Mouse (Mus musculus) heart, embryonic 16.5 days (tissue): ENCODE measurements around the gene Atf7. TPM values are rescaled to one million over a fixed set of nuclear protein-coding genes. Genes with fewer than 3 reads are reported as not detected.

ENCODE experiments used
- microRNA counts: library from miRNA; unstranded; fragments of <30 nt; microRNA quantifications from one replicate; lab custom pipeline; 2016
- microRNA-seq: library from miRNA; unstranded; fragments of <30 nt; microRNA quantifications from one replicate; pipeline ENCODE4, GENCODE M21; 2017
- polyA plus RNA-seq: library from polyadenylated mRNA; unstranded; fragments of >200 nt; fragmentation: Nextera tagmentation; extraction: Ambion mirVana; gene quantifications from 2 replicates; pipeline ENCODE4 v1.2.1, GENCODE M21; 2015

The Atf7 gene
- polyA plus RNA-seq, 1 experiment from 2014 or later: 27.7 TPM

MicroRNAs encoded within 50 kb of the gene (microRNA counts, 519-probe panel; counts per million panel counts)
- 2,319 counts per million, percentile 47 among the panel's probes with 10 or more counts for microRNA mmu-miR-688 (lab: Ali Mortazavi, UCI)

Small RNA genes within 50 kb of the gene (microRNA-seq; reads per million reads assigned to microRNA genes)
- gene Mir688: not detected

Other genes with a start within 250 kb of the Atf7 start
- 5.0 and 5.5 TPM in 2 replicates for gene Sp1, start 219.3 kb downstream of the Atf7 start, polyA plus RNA-seq
- 6.6 and 7.6 TPM in 2 replicates for gene Amhr2, start 180.1 kb downstream of the Atf7 start, polyA plus RNA-seq
- gene Prr13, start 166.4 kb downstream of the Atf7 start, polyA plus RNA-seq: 86.7 and 92.2 TPM in 2 replicates
- gene Pcbp2, start 154.9 kb downstream of the Atf7 start, polyA plus RNA-seq: 136 and 140 TPM in 2 replicates
- 4.1 TPM in 1 of 2 replicates, not detected in the other for gene Gm10337, start 121.7 kb downstream of the Atf7 start, polyA plus RNA-seq
- gene Map3k12, start 108.4 kb downstream of the Atf7 start, polyA plus RNA-seq: 10.3 and 11.3 TPM in 2 replicates
- gene Tarbp2, start 107.3 kb downstream of the Atf7 start, polyA plus RNA-seq: 88.1 and 95.1 TPM in 2 replicates
- gene Npff, start 100.5 kb downstream of the Atf7 start, polyA plus RNA-seq: 2.1 and 2.6 TPM in 2 replicates
- gene Gm28047, start 397 bp downstream of the Atf7 start, polyA plus RNA-seq: not detected in 2 replicates
- 62.2 and 66.0 TPM in 2 replicates for gene Atp5g2, start 46.9 kb upstream of the Atf7 start, polyA plus RNA-seq
- 84.4 and 85.7 TPM in 2 replicates for gene Calcoco1, start 96.7 kb upstream of the Atf7 start, polyA plus RNA-seq